Comparison of ENCODE assay signal across 11 mouse cellular contexts in genomic region chr10:115492956-115493777, GRCm38 (mm10).
DNase-seq lines count a peak whose midpoint lies in the region; ATAC-seq and TF ChIP-seq lines count a peak whose summit lies in the region.
"Had no signal": no experiment of that assay in that cellular context is flagged by ENCODE, and none has a peak within 500 bp of the region (broad histone marks: within the 10 kb centered on the region; RNA-seq: fewer than 3 reads in every experiment).

No protein-coding gene starts in this region.

- H3K4me1 ChIP-seq in kidney, postnatal 0 days (replicated peaks; ENCODE audit: insufficient read depth, low read length) = no peaks in the 10 kb centered on the region; the same call in 1 of the 2 replicates
- peaks cover 11% of the 10 kb centered on the region; the same call in 1 of the 2 replicates for H3K4me1 ChIP-seq in embryonic facial prominence, embryonic 14.5 days (ENCODE audit: control insufficient read depth, insufficient read depth, low read length)
- H3K4me1 ChIP-seq in intestine, embryonic 14.5 days (replicated peaks; ENCODE audit: control insufficient read depth, insufficient read depth, low read length) = peaks cover 10% of the 10 kb centered on the region
- peaks cover 5% of the 10 kb centered on the region; the same call in 1 of the 2 replicates for H3K4me1 ChIP-seq in neural tube, embryonic 12.5 days

- H3K4me2 ChIP-seq in kidney, postnatal 0 days (ENCODE audit: low read length) = peak overlapping the region; percentile 16
- peak overlapping the region; percentile 45 for H3K4me2 ChIP-seq in embryonic facial prominence, embryonic 14.5 days (ENCODE audit: low read depth, low read length)
- peak overlapping the region; percentile 41 for H3K4me2 ChIP-seq in intestine, embryonic 14.5 days (ENCODE audit: low read length)
- H3K4me2 ChIP-seq in neural tube, embryonic 12.5 days (replicated peaks) = peak overlapping the region; percentile 27

- H3K9ac ChIP-seq in kidney, postnatal 0 days (ENCODE audit: low read depth, low read length) = no peak overlapping the region
- no peak overlapping the region for H3K9ac ChIP-seq in embryonic facial prominence, embryonic 14.5 days (ENCODE audit: low read depth, low read length)
- no peak overlapping the region for H3K9ac ChIP-seq in intestine, embryonic 14.5 days (ENCODE audit: low read length)
- H3K9ac ChIP-seq in neural tube, embryonic 12.5 days = no peak overlapping the region

- no peak for ATAC-seq in kidney, postnatal 0 days (replicated peaks; ENCODE audit: low FRiP score, low read depth)
- peak; percentile 70 for ATAC-seq in embryonic facial prominence, embryonic 14.5 days (ENCODE audit: low read depth)
- ATAC-seq in intestine, embryonic 14.5 days (replicated peaks; ENCODE audit: low FRiP score, low TSS enrichment, low read depth) = peak; percentile 70
- 0 out of 2 replicates have a peak, but pooled peaks have one; percentile 45 for ATAC-seq in neural tube, embryonic 12.5 days (ENCODE audit: low FRiP score, low read depth)

- H3K9me3 ChIP-seq in kidney, postnatal 0 days (replicated peaks; ENCODE audit: low read length) = no peaks in the 10 kb centered on the region
- H3K9me3 ChIP-seq in embryonic facial prominence, embryonic 14.5 days (ENCODE audit: control insufficient read depth, low read length) = 0 out of 2 replicates have a peak, but pooled peaks cover 4% of the 10 kb centered on the region
- H3K9me3 ChIP-seq in intestine, embryonic 14.5 days (ENCODE audit: control insufficient read depth, low read length) = no peaks in the 10 kb centered on the region
- peaks cover 6% of the 10 kb centered on the region; the same call in 1 of the 2 replicates for H3K9me3 ChIP-seq in neural tube, embryonic 12.5 days

- H3K36me3 ChIP-seq in kidney, postnatal 0 days (ENCODE audit: insufficient read depth, low read length) = no peaks in the 10 kb centered on the region
- H3K36me3 ChIP-seq in embryonic facial prominence, embryonic 14.5 days (ENCODE audit: control insufficient read depth, insufficient read depth, low read length) = no peaks in the 10 kb centered on the region
- H3K36me3 ChIP-seq in intestine, embryonic 14.5 days (ENCODE audit: control insufficient read depth, insufficient read depth, low read length) = no peaks in the 10 kb centered on the region
- no peaks in the 10 kb centered on the region for H3K36me3 ChIP-seq in neural tube, embryonic 12.5 days

- peak; percentile 13 for DNase-seq in kidney, postnatal 0 days (ENCODE audit: low spot score)
- DNase-seq in kidney, postnatal 25 days = no peak
- DNase-seq in embryonic facial prominence, embryonic 14.5 days (ENCODE audit: low spot score) = peak; percentile 57
- no peak for DNase-seq in intestine, embryonic 14.5 days (ENCODE audit: low spot score)
- no peak for DNase-seq in thymus, postnatal 25 days
- DNase-seq in thymus, postnatal 36 days = no peak
- no peak for DNase-seq in left cerebral cortex, adult 18-20 months (ENCODE audit: low spot score in 2 of 2)
- DNase-seq: adrenal gland, postnatal 10 days; cerebellum, postnatal 14 days; lung, postnatal 36 days had no signal

- no peak overlapping the region for H3K27ac ChIP-seq in kidney, postnatal 0 days
- no peak overlapping the region for H3K27ac ChIP-seq in embryonic facial prominence, embryonic 14.5 days (replicated peaks; ENCODE audit: low read depth, low read length)
- H3K27ac ChIP-seq in intestine, embryonic 14.5 days (ENCODE audit: low read depth) = no peak overlapping the region
- no peak overlapping the region for H3K27ac ChIP-seq in neural tube, embryonic 12.5 days

- WGBS in kidney, postnatal 0 days = 41% methylated on average over 12 of the region's 12 CpGs
- 33% methylated on average over 12 of the region's 12 CpGs for WGBS in embryonic facial prominence, embryonic 14.5 days
- WGBS in intestine, embryonic 14.5 days = 39% methylated on average over 12 of the region's 12 CpGs
- 47% methylated on average over 12 of the region's 12 CpGs for WGBS in neural tube, embryonic 12.5 days

- H3K27me3 ChIP-seq in kidney, postnatal 0 days (ENCODE audit: insufficient read depth, low read length) = no peaks in the 10 kb centered on the region
- no peaks in the 10 kb centered on the region for H3K27me3 ChIP-seq in embryonic facial prominence, embryonic 14.5 days (replicated peaks; ENCODE audit: control insufficient read depth, insufficient read depth, low read length)
- H3K27me3 ChIP-seq in intestine, embryonic 14.5 days (replicated peaks; ENCODE audit: control insufficient read depth, insufficient read depth, low read length) = no peaks in the 10 kb centered on the region
- no peaks in the 10 kb centered on the region for H3K27me3 ChIP-seq in neural tube, embryonic 12.5 days (replicated peaks)

- no peak for TF ChIP-seq CTCF in kidney, postnatal 0 days (IDR thresholded peaks at IDR 0.05; ENCODE audit: low read depth)

- no peak overlapping the region for H3K4me3 ChIP-seq in kidney, postnatal 0 days (replicated peaks; ENCODE audit: low read depth, low read length)
- H3K4me3 ChIP-seq in embryonic facial prominence, embryonic 14.5 days (ENCODE audit: low read depth, low read length) = peak overlapping the region; percentile 4; the same call in 1 of the 2 replicates
- H3K4me3 ChIP-seq in intestine, embryonic 14.5 days (ENCODE audit: low read depth, low read length) = no peak overlapping the region; the same call in 1 of the 2 replicates
- no peak overlapping the region for H3K4me3 ChIP-seq in neural tube, embryonic 12.5 days

Comparison
In these comparisons a context has a peak if more than half of its experiments do, and no peak if none do; other contexts are left out.
1. DNase-seq: peak in kidney, postnatal 0 days (single experiment) and embryonic facial prominence, embryonic 14.5 days (single experiment); none in kidney, postnatal 25 days (0 of 2), intestine, embryonic 14.5 days (single experiment), thymus, postnatal 25 days (single experiment), thymus, postnatal 36 days (0 of 2) and left cerebral cortex, adult 18-20 months (0 of 2).
2. Peak in every context shown above with its lines, with median percentiles within 50 percentile points of each other: H3K4me2 ChIP-seq.